Mouse (Mus musculus) midbrain, embryonic 16.5 days (tissue): ENCODE measurements at regions not wholly inside any gene's neighbourhood (a gene's known extent, or its start where the extent isn't known, plus 50 kb on each side); places are given as distances from the start of the nearest gene placed in this dataset.

Source experiments
- ATAC-seq: fragments of 200-750 bp; cut with Nextera tagmentation; 2 replicates; pipeline ENCODE4 v1.8.0; 2017; ENCODE audit warnings: moderate TSS enrichment
- H3K27ac ChIP-seq: fragments of 300-500 bp; sonication (generic); 2 replicates; pipeline ENCODE4 v1.5.1; 2014; ENCODE audit warnings: mild to moderate bottlenecking, low read length, mixed read lengths
- H3K27me3 ChIP-seq: fragments of 300-500 bp; sonication (generic); 2 replicates; pipeline ENCODE4 v1.6.1; 2014; ENCODE audit warnings: low read depth, low read length, mixed read lengths; ENCODE audit not compliant: control insufficient read depth, insufficient read depth
- H3K36me3 ChIP-seq: fragments of 300-500 bp; sonication (generic); 2 replicates; pipeline ENCODE4 v1.6.1; 2014; ENCODE audit warnings: mild to moderate bottlenecking, low read length, moderate library complexity, mixed read lengths; ENCODE audit not compliant: control insufficient read depth, insufficient read depth
- H3K4me1 ChIP-seq: fragments of 300-500 bp; sonication (generic); 2 replicates; pipeline ENCODE4 v1.6.1; 2014; ENCODE audit warnings: mild to moderate bottlenecking, low read length, mixed read lengths; ENCODE audit not compliant: control insufficient read depth, insufficient read depth
- H3K4me2 ChIP-seq: fragments of 300-500 bp; sonication (generic); 2 replicates; pipeline ENCODE4 v1.6.1; 2014; ENCODE audit warnings: mild to moderate bottlenecking, low read length, mixed read lengths
- H3K4me3 ChIP-seq: fragments of 300-500 bp; sonication (generic); 2 replicates; pipeline ENCODE4 v1.5.1; 2014; ENCODE audit warnings: low read depth, mild to moderate bottlenecking, low read length, moderate library complexity, mixed read lengths
- H3K9ac ChIP-seq: fragments of 300-500 bp; sonication (generic); 2 replicates; pipeline ENCODE4 v1.6.1; 2014; ENCODE audit warnings: low read depth, low read length, mixed read lengths
- H3K9me3 ChIP-seq: fragments of 300-500 bp; sonication (generic); replicated peaks from 2 replicates; pipeline ENCODE4 v1.6.1; 2014; ENCODE audit warnings: mild to moderate bottlenecking, low read length, mixed read lengths; ENCODE audit not compliant: control insufficient read depth, poor library complexity, severe bottlenecking
- WGBS: fragments of 180-500 bp; shearing (Covaris S2); extraction: QIAGEN DNeasy Blood & Tissue Kit; methylation state at CpG from one replicate; pipeline ENCODE4 v1.1.7; 2014; 5-methylcytosine and 5-hydroxymethylcytosine counted together

DNA sequence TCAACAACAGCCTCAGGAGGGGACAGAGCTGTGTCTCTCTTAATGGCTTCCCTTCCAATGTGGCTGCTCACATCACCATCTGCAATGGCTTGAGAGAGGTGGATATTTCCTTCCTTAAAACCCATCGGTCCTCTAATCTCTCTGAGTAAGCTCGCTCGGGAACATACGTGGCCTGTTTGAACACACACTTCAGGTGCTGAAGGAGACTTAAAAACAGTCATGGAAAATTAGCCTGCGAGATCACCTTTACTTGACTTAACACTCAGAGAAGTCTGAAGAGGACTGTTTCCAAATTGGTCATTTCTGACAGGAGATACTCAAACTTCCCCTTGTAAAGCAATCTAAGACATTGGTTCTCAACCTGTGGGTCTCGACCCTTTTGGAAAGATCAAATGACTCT lies 83.0 kb downstream of the Vegfa start:
- 95% methylated on average over 6 of the region's 6 CpGs for WGBS
- Histone ChIP-seq H3K4me1 (no peaks in the 10 kb centered on the region), H3K9ac (no peak overlapping the region), H3K27ac (no peak overlapping the region), H3K4me3 (no peak overlapping the region), H3K9me3 (no peaks in the 10 kb centered on the region), H3K27me3 (no peaks in the 10 kb centered on the region), H3K36me3 (no peaks in the 10 kb centered on the region), H3K4me2 (no peak overlapping the region)
- no peak for ATAC-seq

- Histone ChIP-seq H3K4me1 (no peaks in the 10 kb centered on the region), H3K36me3 (no peaks in the 10 kb centered on the region), H3K27me3 (no peaks in the 10 kb centered on the region), H3K4me3 (no peak overlapping the region), H3K9ac (no peak overlapping the region), H3K27ac (no peak overlapping the region), H3K9me3 (no peaks in the 10 kb centered on the region), H3K4me2 (no peak overlapping the region)
- no peak for ATAC-seq
- 80% methylated on average over 5 of the region's 5 CpGs for WGBS
Measured at GRCm38 (mm10) chr17:45948314-45948935, 83.7 kb downstream of the Vegfa start.

- no peak overlapping the region for H3K4me2 ChIP-seq
- no peaks in the 10 kb centered on the region; the same call in 1 of the 2 replicates for H3K4me1 ChIP-seq
- 90% methylated on average over 3 of the region's 3 CpGs for WGBS
- no peak overlapping the region for H3K27ac ChIP-seq
- H3K27me3 ChIP-seq: no peaks in the 10 kb centered on the region
- no peaks in the 10 kb centered on the region for H3K9me3 ChIP-seq
- no peaks in the 10 kb centered on the region for H3K36me3 ChIP-seq
- no peak overlapping the region for H3K4me3 ChIP-seq
- H3K9ac ChIP-seq: no peak overlapping the region
- ATAC-seq: no peak
Measured at GRCm38 (mm10) chr17:45945005-45945404, 87.2 kb downstream of the Vegfa start.

GRCm38 (mm10) chr17:45943244-45943643 lies 88.9 kb downstream of the Vegfa start:
- Histone ChIP-seq H3K4me3 (no peak overlapping the region), H3K9ac (no peak overlapping the region), H3K4me2 (no peak overlapping the region), H3K36me3 (no peaks in the 10 kb centered on the region), H3K9me3 (no peaks in the 10 kb centered on the region), H3K27ac (no peak overlapping the region), H3K4me1 (no peaks in the 10 kb centered on the region; the same call in 1 of the 2 replicates), H3K27me3 (no peaks in the 10 kb centered on the region)
- WGBS: 78% methylated on average over 6 of the region's 6 CpGs
- no peak for ATAC-seq

GRCm38 (mm10) chr17:45941890-45942375 lies 90.2 kb downstream of the Vegfa start:
- no peaks in the 10 kb centered on the region; the same call in 1 of the 2 replicates for H3K4me1 ChIP-seq
- 39% methylated on average over 4 of the region's 4 CpGs for WGBS

GRCm38 (mm10) chr17:45940121-45940813 lies 91.9 kb downstream of the Vegfa start:
- H3K9ac ChIP-seq: no peak overlapping the region
- H3K9me3 ChIP-seq: no peaks in the 10 kb centered on the region
- H3K4me3 ChIP-seq: no peak overlapping the region
- no peaks in the 10 kb centered on the region for H3K36me3 ChIP-seq
- H3K27me3 ChIP-seq: no peaks in the 10 kb centered on the region
- no peaks in the 10 kb centered on the region; the same call in 1 of the 2 replicates for H3K4me1 ChIP-seq
- H3K4me2 ChIP-seq: no peak overlapping the region
- no peak overlapping the region for H3K27ac ChIP-seq
- 91% methylated on average over 15 of the region's 16 CpGs for WGBS
- ATAC-seq: no peak

More at GRCm38 (mm10) chr17:45941890-45942375, 90.2 kb downstream of the Vegfa start:
- no peak overlapping the region for H3K27ac ChIP-seq
- H3K36me3 ChIP-seq: no peaks in the 10 kb centered on the region
- H3K9me3 ChIP-seq: no peaks in the 10 kb centered on the region
- H3K27me3 ChIP-seq: no peaks in the 10 kb centered on the region
- H3K4me2 ChIP-seq: no peak overlapping the region
- ATAC-seq: no peak
- H3K9ac ChIP-seq: no peak overlapping the region
- H3K4me3 ChIP-seq: no peak overlapping the region

DNA sequence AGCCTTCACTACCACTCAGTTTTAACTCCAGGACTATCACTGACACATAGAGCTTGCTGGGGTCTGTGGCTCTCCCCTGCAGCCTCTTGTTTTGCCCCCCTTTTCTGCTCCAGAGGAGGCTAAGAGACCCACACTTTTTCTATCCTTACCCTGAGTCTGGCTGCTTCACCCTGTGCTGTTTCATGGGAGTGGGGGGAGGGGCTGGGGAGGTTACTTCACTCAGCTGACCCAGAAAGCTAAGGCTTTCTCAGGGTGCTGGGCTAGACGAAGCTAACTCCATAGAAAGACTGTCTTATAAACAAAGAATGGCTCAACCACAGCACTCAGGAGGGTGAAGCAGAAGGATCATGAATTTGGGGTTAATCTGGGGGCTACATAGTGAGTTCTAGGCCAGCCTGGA lies 93.9 kb downstream of the Vegfa start:
- no peaks in the 10 kb centered on the region for H3K27me3 ChIP-seq
- H3K9ac ChIP-seq: no peak overlapping the region
- H3K9me3 ChIP-seq: no peaks in the 10 kb centered on the region
- no peak for ATAC-seq
- H3K4me1 ChIP-seq: peaks cover under 1% of the 10 kb centered on the region; the same call in 1 of the 2 replicates
- WGBS: 24% methylated on average over 1 of the region's 1 CpGs
- H3K36me3 ChIP-seq: no peaks in the 10 kb centered on the region
- no peak overlapping the region for H3K27ac ChIP-seq
- no peak overlapping the region for H3K4me3 ChIP-seq
- no peak overlapping the region for H3K4me2 ChIP-seq

DNA sequence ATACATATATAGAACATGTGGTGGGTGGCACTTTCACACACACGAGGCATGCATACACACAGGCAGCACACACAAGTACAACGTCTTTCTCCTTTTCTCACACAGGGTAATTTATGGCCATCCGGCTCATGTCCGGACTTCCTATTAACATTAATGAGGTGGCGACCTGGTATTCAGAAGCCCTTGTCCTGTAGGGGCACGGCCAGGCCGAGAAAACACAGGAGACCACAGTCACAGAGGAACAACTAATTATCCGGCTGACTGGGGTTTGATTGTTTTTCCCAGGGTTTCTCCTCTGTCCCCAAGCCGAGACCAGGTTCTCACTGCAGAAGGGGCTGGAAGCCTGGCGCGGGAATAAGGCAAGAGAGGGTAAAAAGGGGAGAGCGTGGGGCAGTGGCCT lies 95.6 kb downstream of the Vegfa start:
- H3K36me3 ChIP-seq: no peaks in the 10 kb centered on the region
- H3K9me3 ChIP-seq: no peaks in the 10 kb centered on the region
- no peak overlapping the region for H3K4me2 ChIP-seq
- 28% methylated on average over 12 of the region's 12 CpGs for WGBS
- H3K27me3 ChIP-seq: no peaks in the 10 kb centered on the region
- H3K27ac ChIP-seq: no peak overlapping the region
- no peak overlapping the region for H3K9ac ChIP-seq
- no peak for ATAC-seq
- no peak overlapping the region for H3K4me3 ChIP-seq
- 0 out of 2 replicates have a peak, but pooled peaks cover 2% of the 10 kb centered on the region for H3K4me1 ChIP-seq

GRCm38 (mm10) chr17:45935291-45935690 lies 96.9 kb downstream of the Vegfa start:
- H3K36me3 ChIP-seq: no peaks in the 10 kb centered on the region
- WGBS: 80% methylated on average over 4 of the region's 4 CpGs
- H3K27ac ChIP-seq: no peak overlapping the region
- no peaks in the 10 kb centered on the region for H3K27me3 ChIP-seq
- ATAC-seq: no peak
- no peak overlapping the region for H3K4me3 ChIP-seq
- no peak overlapping the region for H3K4me2 ChIP-seq
- H3K9ac ChIP-seq: no peak overlapping the region
- H3K4me1 ChIP-seq: 0 out of 2 replicates have a peak, but pooled peaks cover 2% of the 10 kb centered on the region
- H3K9me3 ChIP-seq: no peaks in the 10 kb centered on the region
